Mouse (Mus musculus): ENCODE measurements around the gene Otoa.

Gene Otoa

GRCm38 (mm10) chr7:121082949-121083513 lies 1.6 kb downstream of the Otoa start:
- no peak for DNase-seq

GRCm38 (mm10) chr7:121084840-121085453 lies 3.5 kb downstream of the Otoa start:
- no peak for DNase-seq

- peak; percentile 14 to 42 for DNase-seq
Measured at GRCm38 (mm10) chr7:121085500-121085899, 4.0 kb downstream of the Otoa start.

GRCm38 (mm10) chr7:121088745-121089144 lies 7.3 kb downstream of the Otoa start:
- no peak for DNase-seq

- no peak for DNase-seq
Measured at GRCm38 (mm10) chr7:121090748-121091147, 9.3 kb downstream of the Otoa start.

GRCm38 (mm10) chr7:121093026-121093425 lies 11.6 kb downstream of the Otoa start:
- DNase-seq: no peak

GRCm38 (mm10) chr7:121098614-121099389 lies 17.4 kb downstream of the Otoa start:
- no peak for DNase-seq

- DNase-seq: no peak
Measured at GRCm38 (mm10) chr7:121107851-121108250, 26.4 kb downstream of the Otoa start.

GRCm38 (mm10) chr7:121111321-121111720 lies 29.9 kb downstream of the Otoa start:
- DNase-seq: no peak

- DNase-seq: no peak
Measured at GRCm38 (mm10) chr7:121111762-121112161, 30.3 kb downstream of the Otoa start.

GRCm38 (mm10) chr7:121120143-121120818 lies 38.8 kb downstream of the Otoa start:
- peak; percentile 56 to 87 for DNase-seq

GRCm38 (mm10) chr7:121130837-121131236 lies 49.4 kb downstream of the Otoa start:
- no peak for DNase-seq

GRCm38 (mm10) chr7:121141274-121141673 lies 59.8 kb downstream of the Otoa start:
- DNase-seq: no peak

- no peak for DNase-seq
Measured at GRCm38 (mm10) chr7:121150662-121151061, 69.2 kb downstream of the Otoa start.

- no peak for DNase-seq
Measured at GRCm38 (mm10) chr7:121152186-121152585, 70.7 kb downstream of the Otoa start.

GRCm38 (mm10) chr7:121165616-121166015 lies 84.2 kb downstream of the Otoa start:
- no peak for DNase-seq

- no peak for DNase-seq
Measured at GRCm38 (mm10) chr7:121171888-121172287, 90.4 kb downstream of the Otoa start.

GRCm38 (mm10) chr7:121187201-121187786 lies 105.8 kb downstream of the Otoa start:
- DNase-seq: no peak

GRCm38 (mm10) chr7:121188976-121189375 lies 107.5 kb downstream of the Otoa start:
- DNase-seq: no peak

- DNase-seq: peak in 1 of 2 experiments; percentile 29
Measured at GRCm38 (mm10) chr7:121198933-121199332, 117.5 kb downstream of the Otoa start.

GRCm38 (mm10) chr7:121211804-121212203 lies 130.4 kb downstream of the Otoa start:
- no peak for DNase-seq

Measured in lung, postnatal 4 days (tissue).